In genomic region chr8:9176974-9177373, GRCm38 (mm10) we compare ENCODE assay signal across 20 mouse cellular contexts.
"Had no signal": no experiment of that assay in that cellular context is flagged by ENCODE, and none has a peak within 500 bp of the region (broad histone marks: within the 10 kb centered on the region; RNA-seq: fewer than 3 reads in every experiment).

No protein-coding gene starts in this region.

- DNase-seq: liver, postnatal 0 days; lung, adult 2 months; lung, postnatal 4 days; midbrain, embryonic 14.5 days; retina, postnatal 1 day; right cerebral cortex, adult 18-20 months; right cerebral cortex, postnatal 25 days; right cerebral cortex, postnatal 4 days; spleen, adult 18-20 months; thymus, adult 18-20 months; thymus, postnatal 14 days; thymus, postnatal 36 days had no signal

- H3K9me3 ChIP-seq: lung, embryonic 15.5 days; midbrain, embryonic 10.5 days; midbrain, embryonic 12.5 days; neural tube, embryonic 13.5 days; neural tube, embryonic 15.5 days had no signal

- H3K4me1 ChIP-seq: midbrain, embryonic 10.5 days; midbrain, embryonic 12.5 days had no signal

- H3K36me3 ChIP-seq: lung, embryonic 15.5 days; midbrain, embryonic 10.5 days; midbrain, embryonic 12.5 days; neural tube, embryonic 13.5 days; neural tube, embryonic 15.5 days had no signal

- H3K27ac ChIP-seq: lung, embryonic 15.5 days; midbrain, embryonic 10.5 days; midbrain, embryonic 12.5 days; neural tube, embryonic 13.5 days; neural tube, embryonic 15.5 days had no signal

- H3K4me2 ChIP-seq: lung, embryonic 15.5 days; midbrain, embryonic 12.5 days; neural tube, embryonic 13.5 days; neural tube, embryonic 15.5 days had no signal

- H3K9ac ChIP-seq: liver, postnatal 0 days; lung, embryonic 15.5 days; midbrain, embryonic 12.5 days; neural tube, embryonic 13.5 days; neural tube, embryonic 15.5 days had no signal

- ATAC-seq: liver, postnatal 0 days; lung, postnatal 0 days; midbrain, embryonic 16.5 days had no signal

- H3K27me3 ChIP-seq: lung, embryonic 15.5 days; neural tube, embryonic 15.5 days had no signal

- H3K4me3 ChIP-seq: lung, embryonic 15.5 days; midbrain, embryonic 10.5 days; midbrain, embryonic 12.5 days; myocyte; neural tube, embryonic 13.5 days; neural tube, embryonic 15.5 days had no signal
